Mouse (Mus musculus) adrenal gland, postnatal 25 days (tissue): ENCODE data around the gene Zfp445. TPM values are rescaled to one million over a fixed set of nuclear protein-coding genes. Genes with fewer than 3 reads are reported as not detected.

Experiments
- DNase-seq: peaks from one replicate; pipeline ENCODE4 v3.0.0; 2021; ENCODE audit warnings: mixed read lengths
- total RNA-seq: library from RNA; stranded (reverse); gene quantifications from 2 replicates; pipeline ENCODE4 v1.2.3, GENCODE M21; 2021

Zfp445 gene
- total RNA-seq, 1 experiment from 2014 or later: 138 TPM

- no peak for DNase-seq
Observed at GRCm38 (mm10) chr9:122836126-122836525, 29.7 kb downstream of the Zfp445 start.

- no peak for DNase-seq
Observed at GRCm38 (mm10) chr9:122829826-122830380, 35.9 kb downstream of the Zfp445 start.

- no peak for DNase-seq
Observed at GRCm38 (mm10) chr9:122826743-122827142, 39.1 kb downstream of the Zfp445 start.

- no peak for DNase-seq
Observed at GRCm38 (mm10) chr9:122823374-122824017, 42.3 kb downstream of the Zfp445 start.

GRCm38 (mm10) chr9:122815239-122815851 is 50.5 kb downstream of the Zfp445 start:
- no peak for DNase-seq

GRCm38 (mm10) chr9:122814775-122815174 is 51.0 kb downstream of the Zfp445 start:
- DNase-seq: no peak

- no peak for DNase-seq
Observed at GRCm38 (mm10) chr9:122812386-122812785, 53.4 kb downstream of the Zfp445 start.

- DNase-seq: no peak
Observed at GRCm38 (mm10) chr9:122810212-122810611, 55.6 kb downstream of the Zfp445 start.

- no peak for DNase-seq
Observed at GRCm38 (mm10) chr9:122807186-122807585, 58.6 kb downstream of the Zfp445 start.

- DNase-seq: no peak
Observed at GRCm38 (mm10) chr9:122805845-122806341, 59.9 kb downstream of the Zfp445 start.

- DNase-seq: peak; percentile 93
Observed at GRCm38 (mm10) chr9:122805053-122805844, 60.6 kb downstream of the Zfp445 start, which contains the start of gene Tcaim. TSS of gene Tcaim (plus strand) at chr9:122805539.

Other genes starting within 250 kb of the Zfp445 start
- not detected in 2 replicates for gene Topaz1, start 118.7 kb downstream of the Zfp445 start, total RNA-seq
- gene Tcaim, start 60.5 kb downstream of the Zfp445 start, total RNA-seq: 20.3 and 23.9 TPM in 2 replicates
- not detected in 2 replicates for gene Gm35549, start 22.0 kb downstream of the Zfp445 start, total RNA-seq
- gene Zkscan7, start 19.7 kb upstream of the Zfp445 start, total RNA-seq: 10.0 and 14.8 TPM in 2 replicates
- gene Zfp105, start 57.1 kb upstream of the Zfp445 start, total RNA-seq: 5.3 and 6.3 TPM in 2 replicates
- 17.9 and 28.3 TPM in 2 replicates for gene 1110059G10Rik, start 85.0 kb upstream of the Zfp445 start, total RNA-seq
- 4.2 and 6.1 TPM in 2 replicates for gene Kif15, start 85.0 kb upstream of the Zfp445 start, total RNA-seq
- gene Tmem42, start 155.3 kb upstream of the Zfp445 start, total RNA-seq: 21.7 and 25.2 TPM in 2 replicates
- 0.86 and 2.1 TPM in 2 replicates for gene Tgm4, start 168.7 kb upstream of the Zfp445 start, total RNA-seq
- 77.8 and 87.8 TPM in 2 replicates for gene Zdhhc3, start 247.2 kb upstream of the Zfp445 start, total RNA-seq
- 42.9 and 50.9 TPM in 2 replicates for gene Exosc7, start 247.2 kb upstream of the Zfp445 start, total RNA-seq